Mouse (Mus musculus): ENCODE results near the gene Bach2. TPM values are rescaled to one million over a fixed set of nuclear protein-coding genes. Genes with fewer than 3 reads are reported as not detected.

Bach2 gene
- polyA plus RNA-seq, 1 experiment from 2014 or later = 13.0 TPM

DNA sequence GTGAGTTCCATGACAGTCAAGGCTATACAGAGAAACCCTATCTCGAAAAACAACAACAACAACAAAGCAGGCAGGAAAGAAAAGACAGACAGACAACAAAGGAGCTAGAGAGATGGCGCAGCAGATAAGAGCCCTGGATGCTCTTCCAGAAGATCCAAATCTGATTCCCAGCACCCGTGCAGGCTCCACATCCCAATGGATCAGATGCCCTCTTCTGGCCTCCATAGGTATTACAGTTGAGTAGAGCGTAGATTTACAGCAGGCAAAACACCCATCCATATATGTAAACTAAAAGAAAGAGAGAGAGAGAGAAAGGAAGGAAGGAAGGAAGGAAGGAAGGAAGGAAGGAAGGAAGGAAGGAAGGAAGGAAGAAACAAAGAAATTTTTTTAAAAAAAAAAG lies 312.7 kb downstream of the Bach2 start:
- Histone ChIP-seq H3K36me3 (no peaks in the 10 kb centered on the region), H3K27me3 (no peaks in the 10 kb centered on the region), H3K9ac (no peak overlapping the region), H3K27ac (no peak overlapping the region), H3K4me3 (no peak overlapping the region), H3K4me1 (no peaks in the 10 kb centered on the region), H3K4me2 (replicated peaks) (no peak overlapping the region), H3K9me3 (no peaks in the 10 kb centered on the region)
- ATAC-seq (ENCODE audit: insufficient number of reproducible peaks, insufficient read depth, low FRiP score, low TSS enrichment) = no peak
- 47% methylated on average over 4 of the region's 4 CpGs for WGBS

- H3K27me3 ChIP-seq = no peaks in the 10 kb centered on the region
- H3K9me3 ChIP-seq = no peaks in the 10 kb centered on the region
- WGBS = 89% methylated on average over 7 of the region's 7 CpGs
- H3K27ac ChIP-seq = no peak overlapping the region
- H3K4me3 ChIP-seq = no peak overlapping the region
- H3K9ac ChIP-seq = no peak overlapping the region
- H3K36me3 ChIP-seq = no peaks in the 10 kb centered on the region
- ATAC-seq (ENCODE audit: insufficient number of reproducible peaks, insufficient read depth, low FRiP score, low TSS enrichment) = no peak
- no peak overlapping the region for H3K4me2 ChIP-seq (replicated peaks)
- H3K4me1 ChIP-seq = peaks cover 5% of the 10 kb centered on the region; the same call in 1 of the 2 replicates
Measured at GRCm38 (mm10) chr4:32555506-32555905, 316.9 kb downstream of the Bach2 start.

GRCm38 (mm10) chr4:32560246-32560645 lies 321.6 kb downstream of the Bach2 start:
- H3K9me3 ChIP-seq = no peaks in the 10 kb centered on the region
- peaks cover 29% of the 10 kb centered on the region for H3K36me3 ChIP-seq
- H3K4me3 ChIP-seq = no peak overlapping the region
- ATAC-seq (ENCODE audit: insufficient number of reproducible peaks, insufficient read depth, low FRiP score, low TSS enrichment) = no peak
- H3K4me1 ChIP-seq = peaks cover 15% of the 10 kb centered on the region
- H3K27me3 ChIP-seq = no peaks in the 10 kb centered on the region
- 38% methylated on average over 6 of the region's 6 CpGs for WGBS
- H3K9ac ChIP-seq = no peak overlapping the region
- 0 out of 2 replicates have a peak overlapping the region, but pooled peaks have one; percentile 0 for H3K27ac ChIP-seq
- H3K4me2 ChIP-seq (replicated peaks) = no peak overlapping the region

DNA sequence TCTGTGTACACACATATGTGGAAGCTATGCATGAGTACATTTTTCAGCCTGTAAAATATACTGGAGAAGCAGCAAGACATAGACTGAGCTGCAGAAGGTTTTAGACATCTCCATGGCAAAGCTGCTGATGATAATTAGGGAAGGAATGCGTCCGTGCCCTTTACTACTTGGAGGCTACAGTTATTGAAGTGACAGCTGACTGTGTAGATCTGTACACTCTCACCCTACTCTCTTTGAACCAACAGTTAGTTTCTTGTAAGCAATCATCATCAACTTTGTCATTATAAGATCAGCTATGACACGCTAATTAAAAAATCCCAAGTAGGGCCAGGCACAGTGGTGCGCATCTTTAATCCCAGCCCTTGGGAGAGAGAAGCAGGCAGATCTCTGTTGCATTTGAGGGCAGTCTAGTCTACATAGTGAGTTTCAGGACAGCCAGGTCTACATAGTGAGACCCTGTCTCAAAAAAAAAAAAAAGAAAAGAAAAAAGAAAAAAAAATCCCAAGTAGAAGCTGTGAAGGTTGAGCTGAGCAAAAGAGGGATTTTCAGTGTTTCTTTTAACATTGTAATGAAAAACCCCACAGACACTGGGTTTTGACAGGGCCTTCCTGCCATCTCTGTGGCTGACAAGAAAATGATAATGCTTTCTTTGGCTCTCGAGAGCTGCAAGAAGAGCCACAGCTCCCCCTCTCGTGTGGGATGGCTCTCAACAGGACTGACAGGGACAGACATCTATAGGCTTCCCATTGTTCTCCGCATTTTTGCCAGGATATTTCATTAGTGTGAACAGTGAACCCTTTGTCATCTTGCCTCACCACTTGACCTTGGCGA lies 322.3 kb downstream of the Bach2 start:
- Histone ChIP-seq H3K27ac (0 out of 2 replicates have a peak overlapping the region, but pooled peaks have one; percentile 0), H3K27me3 (no peaks in the 10 kb centered on the region), H3K4me3 (no peak overlapping the region), H3K9me3 (no peaks in the 10 kb centered on the region), H3K4me2 (replicated peaks) (no peak overlapping the region), H3K4me1 (peaks cover 15% of the 10 kb centered on the region), H3K9ac (no peak overlapping the region), H3K36me3 (peaks cover 29% of the 10 kb centered on the region)
- 46% methylated on average over 8 of the region's 8 CpGs for WGBS
- 0 out of 2 replicates have a peak, but pooled peaks have one; percentile 42 for ATAC-seq (ENCODE audit: insufficient number of reproducible peaks, insufficient read depth, low FRiP score, low TSS enrichment)

DNA sequence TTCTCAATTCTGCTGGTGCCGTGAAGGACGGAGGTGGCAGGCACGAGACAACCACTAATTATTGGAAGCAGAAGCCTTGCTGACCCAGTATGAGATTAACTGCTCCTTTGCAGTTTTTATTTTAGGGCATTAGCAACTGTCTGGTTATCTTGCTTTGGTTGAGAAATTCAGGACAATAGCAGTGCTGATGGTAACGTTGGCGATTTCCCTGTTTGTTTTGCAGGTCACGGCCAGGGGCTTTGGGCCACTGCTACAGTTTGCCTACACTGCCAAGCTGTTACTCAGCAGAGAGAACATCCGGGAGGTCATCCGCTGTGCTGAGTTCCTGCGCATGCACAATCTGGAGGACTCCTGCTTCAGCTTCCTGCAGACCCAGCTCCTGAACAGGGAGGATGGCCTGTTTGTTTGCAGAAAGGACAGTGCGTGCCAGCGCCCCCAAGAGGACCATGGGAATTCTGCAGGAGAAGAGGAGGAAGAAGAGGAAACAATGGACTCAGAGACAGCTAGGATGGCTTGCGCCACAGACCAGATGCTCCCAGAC lies 323.0 kb downstream of the Bach2 start:
- 43% methylated on average over 12 of the region's 12 CpGs for WGBS
- ATAC-seq (ENCODE audit: insufficient number of reproducible peaks, insufficient read depth, low FRiP score, low TSS enrichment) = no peak

GRCm38 (mm10) chr4:32562319-32563115 lies 323.9 kb downstream of the Bach2 start:
- no peaks in the 10 kb centered on the region for H3K9me3 ChIP-seq
- H3K27me3 ChIP-seq = no peaks in the 10 kb centered on the region
- WGBS = 96% methylated on average over 35 of the region's 35 CpGs
- no peak overlapping the region for H3K4me2 ChIP-seq (replicated peaks)
- peaks cover 29% of the 10 kb centered on the region for H3K36me3 ChIP-seq
- ATAC-seq (ENCODE audit: insufficient number of reproducible peaks, insufficient read depth, low FRiP score, low TSS enrichment) = no peak
- H3K27ac ChIP-seq = no peak overlapping the region
- peaks cover 15% of the 10 kb centered on the region for H3K4me1 ChIP-seq
- H3K4me3 ChIP-seq = no peak overlapping the region
- no peak overlapping the region; the same call in 1 of the 2 replicates for H3K9ac ChIP-seq

More for the DNA sequence above, 323.0 kb downstream of the Bach2 start:
- Histone ChIP-seq H3K4me1 (peaks cover 15% of the 10 kb centered on the region), H3K4me3 (no peak overlapping the region), H3K4me2 (replicated peaks) (no peak overlapping the region), H3K36me3 (peaks cover 29% of the 10 kb centered on the region), H3K27ac (no peak overlapping the region), H3K27me3 (no peaks in the 10 kb centered on the region), H3K9ac (no peak overlapping the region), H3K9me3 (no peaks in the 10 kb centered on the region)

DNA sequence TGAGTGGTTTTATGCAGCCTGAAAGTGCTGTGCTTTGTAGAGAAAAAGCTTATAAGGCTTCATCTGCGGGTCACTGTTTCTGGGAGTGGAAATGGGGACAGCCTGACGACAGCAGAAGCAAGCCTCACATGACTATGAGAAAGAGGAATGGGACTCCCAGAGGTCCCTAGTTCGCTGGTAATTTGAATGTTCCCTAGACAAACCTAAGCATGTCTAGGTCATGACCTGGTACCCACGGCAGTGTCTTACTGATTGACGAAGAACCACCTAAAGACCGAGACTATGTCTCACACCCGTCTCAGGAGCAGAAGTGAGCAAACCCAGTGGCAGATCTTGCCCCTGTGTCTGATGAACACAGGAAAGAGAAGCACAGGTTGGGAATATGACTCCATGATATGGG lies 325.8 kb downstream of the Bach2 start:
- no peak overlapping the region for H3K4me3 ChIP-seq
- no peak for ATAC-seq (ENCODE audit: insufficient number of reproducible peaks, insufficient read depth, low FRiP score, low TSS enrichment)
- H3K36me3 ChIP-seq = peaks cover 29% of the 10 kb centered on the region
- no peak overlapping the region for H3K27ac ChIP-seq
- H3K4me2 ChIP-seq (replicated peaks) = no peak overlapping the region
- H3K27me3 ChIP-seq = no peaks in the 10 kb centered on the region
- H3K9me3 ChIP-seq = no peaks in the 10 kb centered on the region
- H3K9ac ChIP-seq = no peak overlapping the region
- WGBS = 80% methylated on average over 7 of the region's 7 CpGs
- H3K4me1 ChIP-seq = peaks cover 19% of the 10 kb centered on the region

DNA sequence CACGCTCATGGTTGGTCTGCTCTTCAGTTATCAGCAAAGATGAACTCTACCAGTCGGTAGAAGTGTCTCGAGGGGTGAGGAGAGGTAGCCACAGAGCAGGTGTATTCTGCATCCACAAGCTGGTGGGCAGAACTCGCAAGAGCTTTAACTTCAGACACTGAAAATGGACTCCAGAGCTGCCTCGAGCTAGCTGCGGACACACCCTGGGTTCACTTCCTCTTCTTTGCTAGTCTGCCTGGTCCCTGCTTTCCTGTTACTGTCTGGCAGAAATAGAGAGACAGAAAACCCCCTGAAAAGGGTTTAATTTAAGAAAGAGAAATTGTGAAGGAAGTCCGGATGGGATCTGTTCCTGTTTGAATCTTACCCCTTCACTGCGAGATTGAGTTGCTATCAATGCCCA lies 326.3 kb downstream of the Bach2 start:
- H3K36me3 ChIP-seq = peaks cover 29% of the 10 kb centered on the region
- no peak for ATAC-seq (ENCODE audit: insufficient number of reproducible peaks, insufficient read depth, low FRiP score, low TSS enrichment)
- no peak overlapping the region for H3K9ac ChIP-seq
- H3K9me3 ChIP-seq = no peaks in the 10 kb centered on the region
- no peak overlapping the region for H3K27ac ChIP-seq
- H3K4me3 ChIP-seq = no peak overlapping the region
- H3K4me1 ChIP-seq = peaks cover 24% of the 10 kb centered on the region
- H3K27me3 ChIP-seq = no peaks in the 10 kb centered on the region
- no peak overlapping the region for H3K4me2 ChIP-seq (replicated peaks)
- 88% methylated on average over 8 of the region's 8 CpGs for WGBS

DNA sequence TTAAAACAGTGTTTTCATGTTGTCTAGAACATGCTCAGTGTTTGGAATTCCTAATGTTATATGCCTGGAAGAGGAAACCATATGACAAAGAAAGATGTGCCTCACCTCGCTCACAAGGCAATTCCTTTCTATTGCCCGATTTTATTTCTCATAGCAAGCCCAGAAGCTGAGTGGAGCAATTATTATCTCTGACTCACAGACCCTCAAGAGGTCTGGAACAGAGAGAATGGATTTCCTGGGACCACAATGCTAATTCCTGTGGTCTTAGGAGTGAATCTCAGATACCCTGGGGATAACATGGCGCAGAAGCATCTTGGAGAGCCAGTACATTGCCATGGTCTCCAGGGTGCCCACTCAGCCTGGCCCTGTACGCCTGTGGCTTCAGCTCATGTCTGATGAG lies 330.4 kb downstream of the Bach2 start:
- no peak overlapping the region for H3K27ac ChIP-seq
- H3K36me3 ChIP-seq = peaks cover 8% of the 10 kb centered on the region
- peaks cover 21% of the 10 kb centered on the region for H3K4me1 ChIP-seq
- no peak for ATAC-seq (ENCODE audit: insufficient number of reproducible peaks, insufficient read depth, low FRiP score, low TSS enrichment)
- H3K4me3 ChIP-seq = no peak overlapping the region
- H3K9ac ChIP-seq = no peak overlapping the region
- no peaks in the 10 kb centered on the region for H3K27me3 ChIP-seq
- no peak overlapping the region for H3K4me2 ChIP-seq (replicated peaks)
- 73% methylated on average over 4 of the region's 4 CpGs for WGBS
- H3K9me3 ChIP-seq = no peaks in the 10 kb centered on the region

DNA sequence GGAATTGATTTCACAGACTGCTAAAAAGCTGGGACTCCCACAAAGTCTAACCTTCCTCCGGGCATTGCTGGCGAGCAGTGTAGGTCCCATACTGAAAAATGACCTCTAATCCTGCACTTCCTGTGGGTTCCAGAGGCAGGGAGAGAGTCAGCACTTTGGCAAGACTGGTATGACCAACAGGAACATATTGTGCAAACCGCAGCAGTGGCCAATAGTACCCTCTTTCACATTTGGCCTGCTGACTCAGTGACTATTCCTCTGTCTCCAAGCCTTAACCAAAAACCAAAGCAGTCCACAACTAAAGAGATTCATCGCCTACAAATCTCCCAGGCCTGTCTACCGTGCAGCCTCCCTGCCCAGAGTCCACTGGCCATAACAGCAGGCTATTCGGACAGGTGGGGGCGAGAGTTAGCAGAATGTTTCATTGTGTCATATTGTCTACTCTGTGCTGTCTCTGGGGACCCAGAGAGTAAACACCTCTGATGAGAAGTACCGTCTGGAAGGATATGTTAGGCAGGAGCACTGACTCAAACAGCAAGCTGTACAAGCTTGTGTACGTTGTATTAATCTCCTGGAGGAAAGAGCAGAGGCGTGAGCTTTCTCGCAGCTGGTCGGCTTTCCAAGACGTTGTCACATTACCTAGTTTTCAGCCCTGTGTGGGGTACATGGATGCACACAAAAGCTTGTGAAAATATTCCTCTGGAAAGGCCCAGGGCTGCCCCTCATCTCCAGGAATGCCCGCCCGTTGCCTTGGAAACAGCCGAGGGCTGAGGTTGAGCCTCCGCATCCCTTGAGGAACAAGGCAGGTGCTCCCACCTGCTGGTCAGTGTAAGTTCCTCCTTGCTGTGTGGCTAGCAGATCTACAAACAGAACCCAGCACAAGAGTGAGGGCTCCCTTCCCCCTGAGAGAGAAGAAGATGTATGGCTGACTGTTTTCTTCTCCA lies 331.7 kb downstream of the Bach2 start:
- Histone ChIP-seq H3K4me2 (replicated peaks) (no peak overlapping the region), H3K36me3 (no peaks in the 10 kb centered on the region), H3K9me3 (no peaks in the 10 kb centered on the region), H3K9ac (no peak overlapping the region), H3K4me1 (peaks cover 23% of the 10 kb centered on the region), H3K4me3 (no peak overlapping the region), H3K27ac (0 out of 2 replicates have a peak overlapping the region, but pooled peaks have one; percentile 17), H3K27me3 (no peaks in the 10 kb centered on the region)
- ATAC-seq (ENCODE audit: insufficient number of reproducible peaks, insufficient read depth, low FRiP score, low TSS enrichment) = no peak
- WGBS = 59% methylated on average over 17 of the region's 17 CpGs

DNA sequence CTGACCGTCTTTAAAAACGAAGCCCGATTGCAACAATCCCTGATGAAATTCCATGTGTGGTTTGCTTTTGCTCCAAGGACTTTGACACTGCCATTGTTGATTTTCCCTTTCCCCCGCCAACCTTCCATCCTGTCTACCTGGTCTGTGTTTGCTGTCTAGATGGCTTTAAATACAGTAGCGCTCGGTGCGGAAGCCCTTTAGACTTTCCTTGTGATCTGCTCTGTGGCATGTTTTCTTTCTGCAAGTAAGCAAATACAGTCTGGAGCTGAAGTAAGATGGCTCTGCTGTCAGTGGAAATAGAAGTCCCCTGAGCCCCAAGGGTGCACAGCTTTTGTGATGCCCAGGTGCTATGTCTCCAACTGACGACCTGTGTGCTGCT lies 332.3 kb downstream of the Bach2 start:
- Histone ChIP-seq H3K9ac (no peak overlapping the region), H3K27ac (no peak overlapping the region), H3K4me1 (peaks cover 25% of the 10 kb centered on the region), H3K4me2 (replicated peaks) (no peak overlapping the region), H3K27me3 (no peaks in the 10 kb centered on the region), H3K4me3 (no peak overlapping the region), H3K36me3 (peaks cover 1% of the 10 kb centered on the region; the same call in 1 of the 2 replicates), H3K9me3 (no peaks in the 10 kb centered on the region)
- 72% methylated on average over 8 of the region's 8 CpGs for WGBS
- no peak for ATAC-seq (ENCODE audit: insufficient number of reproducible peaks, insufficient read depth, low FRiP score, low TSS enrichment)

Measured in embryonic facial prominence, embryonic 12.5 days (tissue).